ENCODE assay signal across 8 mouse cellular contexts in genomic region chr9:59036732-59037341, GRCm38 (mm10). TPM values are rescaled to one million over a fixed set of nuclear protein-coding genes. Genes with fewer than 3 reads are reported as not detected.
DNase-seq lines count a peak whose midpoint lies in the region; ATAC-seq and TF ChIP-seq lines count a peak whose summit lies in the region.

No protein-coding gene starts in this region.

- TF ChIP-seq POLR2A in heart, adult 2 months (IDR thresholded peaks at IDR 0.05; ENCODE audit: insufficient read depth, low read depth, low read length), result 0 out of 2 replicates have a peak, but pooled peaks have one; percentile 45

- H3K27me3 ChIP-seq in heart, adult 2 months (ENCODE audit: control insufficient read depth, insufficient read depth, low read length), result no peaks in the 10 kb centered on the region
- H3K27me3 ChIP-seq in forebrain, postnatal 0 days (ENCODE audit: insufficient read depth, low read length), result no peaks in the 10 kb centered on the region
- no peaks in the 10 kb centered on the region for H3K27me3 ChIP-seq in limb, embryonic 10.5 days (ENCODE audit: low read depth, poor library complexity, severe bottlenecking)
- H3K27me3 ChIP-seq in neural tube, embryonic 13.5 days, result no peaks in the 10 kb centered on the region

- peak overlapping the region; percentile 99 for H3K9ac ChIP-seq in heart, adult 2 months (ENCODE audit: low read depth, low read length)
- peak overlapping the region; percentile 98 for H3K9ac ChIP-seq in forebrain, postnatal 0 days
- peak overlapping the region; percentile 90 for H3K9ac ChIP-seq in neural tube, embryonic 13.5 days

- WGBS in heart, adult 2 months, result 1% methylated on average over 56 of the region's 56 CpGs
- under 1% methylated on average over 56 of the region's 56 CpGs for WGBS in forebrain, postnatal 0 days
- WGBS in limb, embryonic 10.5 days, result under 1% methylated on average over 55 of the region's 56 CpGs
- WGBS in neural tube, embryonic 13.5 days, result under 1% methylated on average over 56 of the region's 56 CpGs

- no peaks in the 10 kb centered on the region for H3K9me3 ChIP-seq in forebrain, postnatal 0 days (ENCODE audit: low read length)
- H3K9me3 ChIP-seq in limb, embryonic 10.5 days (replicated peaks), result no peaks in the 10 kb centered on the region
- H3K9me3 ChIP-seq in neural tube, embryonic 13.5 days, result no peaks in the 10 kb centered on the region

- DNase-seq in heart, adult 2 months, result no peak
- no peak for DNase-seq in heart, adult 8-10 months (ENCODE audit: low spot score)
- DNase-seq in urinary bladder, adult 2 months (ENCODE audit: low spot score), result peak; percentile 59
- no peak for DNase-seq in urinary bladder, postnatal 10 days (ENCODE audit: low spot score)
- DNase-seq in forebrain, postnatal 0 days, result peak; percentile 60
- no peak for DNase-seq in limb, embryonic 10.5 days (ENCODE audit: low spot score)

- ATAC-seq in forebrain, postnatal 0 days, result peak; percentile 19; the same call in 1 of the 2 replicates
- peak; percentile 51 for ATAC-seq in neural tube, embryonic 13.5 days (ENCODE audit: low read depth)
- ATAC-seq in monocyte, adult 5-6 weeks (replicated peaks; ENCODE audit: insufficient number of reproducible peaks, low FRiP score, low TSS enrichment, poor library complexity, severe bottlenecking), result no peak

- H3K4me3 ChIP-seq in heart, adult 2 months, result peak overlapping the region; percentile 71
- H3K4me3 ChIP-seq in forebrain, postnatal 0 days (ENCODE audit: low read depth, low read length), result peak overlapping the region; percentile 96
- H3K4me3 ChIP-seq in limb, embryonic 10.5 days, result peak overlapping the region; percentile 98
- H3K4me3 ChIP-seq in neural tube, embryonic 13.5 days, result peak overlapping the region; percentile 91

- TF ChIP-seq EP300 in heart, adult 2 months (IDR thresholded peaks at IDR 0.05; ENCODE audit: insufficient read depth, low read depth, low read length), result no peak

- peaks cover 4% of the 10 kb centered on the region for H3K36me3 ChIP-seq in heart, adult 2 months (ENCODE audit: control insufficient read depth, insufficient read depth, low read length)
- H3K36me3 ChIP-seq in forebrain, postnatal 0 days (ENCODE audit: insufficient read depth), result no peaks in the 10 kb centered on the region
- no peaks in the 10 kb centered on the region for H3K36me3 ChIP-seq in limb, embryonic 10.5 days
- no peaks in the 10 kb centered on the region for H3K36me3 ChIP-seq in neural tube, embryonic 13.5 days

- no peak for TF ChIP-seq CTCF in heart, adult 2 months (IDR thresholded peaks at IDR 0.05)
- no peak for TF ChIP-seq CTCF in forebrain, postnatal 0 days (IDR thresholded peaks at IDR 0.05; ENCODE audit: low read depth)

- intact Hi-C loops in heart, adult 2 months (cut with DNase I), result loop anchor here (5.0 to 10.0 kb wide), 2 partner anchors 255 to 1172 kb away; partner anchors contain the start of gene Adpgk

- H3K4me1 ChIP-seq in heart, adult 2 months (ENCODE audit: control insufficient read depth, insufficient read depth, low read length), result peaks cover 3% of the 10 kb centered on the region
- peaks cover 12% of the 10 kb centered on the region for H3K4me1 ChIP-seq in forebrain, postnatal 0 days (ENCODE audit: insufficient read depth)
- H3K4me1 ChIP-seq in limb, embryonic 10.5 days, result peaks cover 39% of the 10 kb centered on the region
- peaks cover 38% of the 10 kb centered on the region for H3K4me1 ChIP-seq in neural tube, embryonic 13.5 days (replicated peaks)

- H3K4me2 ChIP-seq in forebrain, postnatal 0 days (ENCODE audit: low read depth), result peak overlapping the region; percentile 91
- H3K4me2 ChIP-seq in neural tube, embryonic 13.5 days, result peak overlapping the region; percentile 76

- H3K79me2 ChIP-seq in heart, adult 2 months (replicated peaks; ENCODE audit: control insufficient read depth, insufficient read depth, low read length), result peaks cover 2% of the 10 kb centered on the region; the same call in 1 of the 2 replicates

- peak overlapping the region; percentile 96 for H3K27ac ChIP-seq in heart, adult 2 months
- peak overlapping the region; percentile 100 for H3K27ac ChIP-seq in forebrain, postnatal 0 days (ENCODE audit: low read depth, low read length)
- peak overlapping the region; percentile 99 for H3K27ac ChIP-seq in limb, embryonic 10.5 days
- peak overlapping the region; percentile 98 for H3K27ac ChIP-seq in neural tube, embryonic 13.5 days (replicated peaks)

RNA-seq across cellular contexts. Expression of gene Neo1, which starts 0.6 kb away (rescaled TPM):
- total RNA-seq in heart, adult 2 months (2021), result 10 to 100 TPM; 46.9 to 48.1 TPM
- 30.5 and 52.4 TPM in 2 replicates for polyA plus RNA-seq in heart, adult 2 months (2012; rRNA removed)
- 10 to 100 TPM; 43.4 to 53.8 (median 45.1) TPM for total RNA-seq in heart, adult 8-10 months (2022)
- 27.0 and 38.7 TPM in 2 replicates for polyA plus RNA-seq in urinary bladder, adult 2 months (2012; rRNA removed)
- total RNA-seq in forebrain, postnatal 0 days (2014; rRNA removed), result 177 and 237 TPM in 2 replicates
- polyA plus RNA-seq in forebrain, postnatal 0 days (2015; fragmentation: Nextera tagmentation; extraction: Ambion mirVana), result 36.2 and 50.4 TPM in 2 replicates
- 27.3 and 37.2 TPM in 2 replicates for polyA plus RNA-seq in limb, embryonic 10.5 days (2016; fragmentation: Nextera tagmentation; extraction: Ambion mirVana)
- polyA plus RNA-seq in neural tube, embryonic 13.5 days (2015; fragmentation: Nextera tagmentation; extraction: Ambion mirVana), result 39.4 and 44.3 TPM in 2 replicates
- under 0.01 to 0.19 TPM (median 0.10 TPM) in 3 replicates for total RNA-seq in monocyte, adult 5-6 weeks (2017)

Comparison
In these comparisons a context has a peak if more than half of its experiments do, and no peak if none do; other contexts are left out.
1. DNase-seq: peak in urinary bladder, adult 2 months (single experiment) and forebrain, postnatal 0 days (single experiment); none in heart, adult 2 months (0 of 2), heart, adult 8-10 months (single experiment), urinary bladder, postnatal 10 days (single experiment) and limb, embryonic 10.5 days (single experiment).
2. Peak in every context shown above with its lines, with median percentiles within 50 percentile points of each other: H3K27ac ChIP-seq, H3K4me3 ChIP-seq and H3K9ac ChIP-seq.